11 mouse cellular contexts compared by ENCODE assay signal in genomic region chr16:30966684-30967083, GRCm38 (mm10).
DNase-seq lines count a peak whose midpoint lies in the region; ATAC-seq lines count a peak whose summit lies in the region.
"Had no signal": no experiment of that assay in that cellular context is flagged by ENCODE, and none has a peak within 500 bp of the region (broad histone marks: within the 10 kb centered on the region; RNA-seq: fewer than 3 reads in every experiment).

No protein-coding gene starts in this region.

- no peak overlapping the region for H3K4me2 ChIP-seq in hindbrain, embryonic 14.5 days (replicated peaks)
- no peak overlapping the region for H3K4me2 ChIP-seq in hindbrain, embryonic 12.5 days (replicated peaks)
- no peak overlapping the region for H3K4me2 ChIP-seq in heart, embryonic 12.5 days
- H3K4me2 ChIP-seq: embryonic facial prominence, embryonic 15.5 days; forebrain, embryonic 15.5 days; liver, embryonic 13.5 days had no signal

- H3K27me3 ChIP-seq in hindbrain, embryonic 14.5 days (ENCODE audit: control insufficient read depth, insufficient read depth, low read length): no peaks in the 10 kb centered on the region
- H3K27me3 ChIP-seq in hindbrain, embryonic 12.5 days: no peaks in the 10 kb centered on the region
- H3K27me3 ChIP-seq in heart, embryonic 12.5 days (replicated peaks): no peaks in the 10 kb centered on the region
- H3K27me3 ChIP-seq: embryonic facial prominence, embryonic 15.5 days; forebrain, embryonic 15.5 days; liver, embryonic 13.5 days had no signal

- ATAC-seq in hindbrain, embryonic 14.5 days (ENCODE audit: low FRiP score): no peak
- no peak for ATAC-seq in hindbrain, embryonic 12.5 days (ENCODE audit: low FRiP score)
- peak; percentile 20; the same call in 1 of the 2 replicates for ATAC-seq in heart, embryonic 12.5 days (ENCODE audit: insufficient number of reproducible peaks, low FRiP score)
- ATAC-seq in inflammation-experienced regulatory T-cells, adult 6 months: no peak
- ATAC-seq: forebrain, embryonic 15.5 days had no signal

- H3K4me3 ChIP-seq in hindbrain, embryonic 14.5 days (replicated peaks; ENCODE audit: low read length): no peak overlapping the region
- H3K4me3 ChIP-seq in hindbrain, embryonic 12.5 days: no peak overlapping the region
- no peak overlapping the region for H3K4me3 ChIP-seq in heart, embryonic 12.5 days
- H3K4me3 ChIP-seq: embryonic facial prominence, embryonic 15.5 days; forebrain, embryonic 15.5 days; liver, embryonic 13.5 days had no signal

- H3K9ac ChIP-seq in hindbrain, embryonic 14.5 days: no peak overlapping the region
- no peak overlapping the region for H3K9ac ChIP-seq in hindbrain, embryonic 12.5 days
- no peak overlapping the region for H3K9ac ChIP-seq in heart, embryonic 12.5 days
- H3K9ac ChIP-seq: embryonic facial prominence, embryonic 15.5 days; forebrain, embryonic 15.5 days; liver, embryonic 13.5 days had no signal

- H3K4me1 ChIP-seq in hindbrain, embryonic 14.5 days (replicated peaks; ENCODE audit: control insufficient read depth, insufficient read depth, low read length): peaks cover 9% of the 10 kb centered on the region
- H3K4me1 ChIP-seq in hindbrain, embryonic 12.5 days: peaks cover 23% of the 10 kb centered on the region
- H3K4me1 ChIP-seq in heart, embryonic 12.5 days (replicated peaks): peaks cover 57% of the 10 kb centered on the region
- H3K4me1 ChIP-seq: forebrain, embryonic 15.5 days had no signal

- DNase-seq in hindbrain, embryonic 14.5 days (ENCODE audit: low spot score): peak; percentile 25
- DNase-seq in right cerebral cortex, postnatal 4 days: peak; percentile 30
- no peak for DNase-seq in right cerebral cortex, adult 18-20 months
- no peak for DNase-seq in spleen, postnatal 4 days (ENCODE audit: low spot score in 2 of 2)
- DNase-seq: kidney, postnatal 10 days; liver, embryonic 13.5 days had no signal

- no peak overlapping the region for H3K27ac ChIP-seq in hindbrain, embryonic 14.5 days
- no peak overlapping the region for H3K27ac ChIP-seq in hindbrain, embryonic 12.5 days
- H3K27ac ChIP-seq in heart, embryonic 12.5 days (ENCODE audit: poor library complexity, severe bottlenecking): peak overlapping the region; percentile 28
- H3K27ac ChIP-seq: embryonic facial prominence, embryonic 15.5 days; forebrain, embryonic 15.5 days; liver, embryonic 13.5 days had no signal

- no peaks in the 10 kb centered on the region for H3K9me3 ChIP-seq in hindbrain, embryonic 14.5 days (ENCODE audit: control insufficient read depth, low read length)
- no peaks in the 10 kb centered on the region for H3K9me3 ChIP-seq in hindbrain, embryonic 12.5 days (replicated peaks)
- H3K9me3 ChIP-seq in heart, embryonic 12.5 days (replicated peaks): no peaks in the 10 kb centered on the region
- H3K9me3 ChIP-seq: embryonic facial prominence, embryonic 15.5 days; forebrain, embryonic 15.5 days; liver, embryonic 13.5 days had no signal

- no peaks in the 10 kb centered on the region for H3K36me3 ChIP-seq in hindbrain, embryonic 14.5 days (replicated peaks; ENCODE audit: control insufficient read depth, insufficient read depth)
- no peaks in the 10 kb centered on the region for H3K36me3 ChIP-seq in hindbrain, embryonic 12.5 days
- no peaks in the 10 kb centered on the region for H3K36me3 ChIP-seq in heart, embryonic 12.5 days
- H3K36me3 ChIP-seq: embryonic facial prominence, embryonic 15.5 days; forebrain, embryonic 15.5 days had no signal

- 73% methylated on average over 5 of the region's 5 CpGs for WGBS in hindbrain, embryonic 14.5 days
- WGBS in hindbrain, embryonic 12.5 days: 79% methylated on average over 5 of the region's 5 CpGs
- WGBS in heart, embryonic 12.5 days: 24% methylated on average over 5 of the region's 5 CpGs

Comparison
In these comparisons a context has a peak if more than half of its experiments do, and no peak if none do; other contexts are left out.
1. DNase-seq: peak in hindbrain, embryonic 14.5 days (single experiment) and right cerebral cortex, postnatal 4 days (single experiment); none in right cerebral cortex, adult 18-20 months (single experiment) and spleen, postnatal 4 days (0 of 2).